Mouse (Mus musculus): ENCODE data around the gene Vars. TPM values are rescaled to one million over a fixed set of nuclear protein-coding genes. Genes with fewer than 3 reads are reported as not detected.
A peak's percentile ranks its signal among the peaks of the same experiment; 100 is the strongest.

The Vars gene
- total and polyA plus RNA-seq, 3 experiments, result 90.3 to 280 (median 277) TPM

- TF ChIP-seq E2F4 (IDR thresholded peaks at IDR 0.05; ENCODE audit: insufficient replicate concordance, low read depth, low read length), result peak; percentile 9; the same call in 1 of the 2 replicates
- 0 out of 2 replicates have a peak, but pooled peaks have one; percentile 34 for TF ChIP-seq KAT2A (IDR thresholded peaks at IDR 0.05; ENCODE audit: insufficient replicate concordance, low read length)
- 0 out of 2 replicates have a peak, but pooled peaks have one; percentile 9 for TF ChIP-seq SMC3 (IDR thresholded peaks at IDR 0.05; ENCODE audit: low read depth, low read length)
- TF ChIP-seq UBTF (IDR thresholded peaks at IDR 0.05; ENCODE audit: low read depth, low read length), result 0 out of 2 replicates have a peak, but pooled peaks have one; percentile 29
Observed at GRCm38 (mm10) chr17:34999871-35000716, 693 bp upstream of the Vars start (continued).

DNA sequence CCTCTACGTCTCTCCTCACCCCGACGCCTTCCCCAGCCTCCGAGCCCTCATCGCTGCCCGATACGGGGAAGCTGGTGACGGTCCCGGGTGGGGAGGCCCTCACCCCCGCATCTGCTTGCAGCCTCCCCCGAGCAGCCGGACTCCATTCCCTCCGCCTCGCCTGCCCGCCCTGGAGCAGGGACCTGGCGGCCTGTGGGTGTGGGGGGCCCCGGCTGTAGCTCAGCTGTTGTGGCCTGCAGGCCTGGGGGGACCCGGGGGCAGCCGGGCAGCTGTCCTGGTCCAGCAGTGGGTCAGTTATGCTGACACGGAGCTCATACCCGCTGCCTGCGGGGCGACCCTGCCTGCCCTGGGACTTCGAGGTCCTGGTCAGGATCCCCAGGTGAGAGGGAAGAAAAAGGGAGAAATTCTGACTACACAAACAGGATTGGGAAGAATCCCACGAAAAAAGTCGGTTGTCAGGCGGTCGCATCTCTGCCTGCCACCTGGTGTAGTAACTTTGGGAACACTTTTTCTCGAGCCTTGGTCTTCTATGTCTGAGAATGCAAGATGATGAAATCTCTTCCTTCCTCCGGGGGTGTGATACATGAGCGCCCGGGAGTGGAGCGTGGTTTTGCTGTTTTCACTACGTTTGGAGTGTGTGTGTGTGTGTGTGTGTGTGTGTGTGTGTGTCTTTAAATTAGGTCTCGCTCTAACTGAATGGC, 815 bp downstream of the Vars start:
- Histone ChIP-seq H3K79me2 (replicated peaks; ENCODE audit: control insufficient read depth, extremely low read depth, insufficient read depth, poor library complexity, severe bottlenecking) (peaks cover 36% of the 10 kb centered on the region), H3K27me3 (replicated peaks) (no peaks in the 10 kb centered on the region), H3K4me1 (ENCODE audit: control insufficient read depth in 1 of 2, insufficient read depth in 2 of 2) (peaks cover 7 to 8% of the 10 kb centered on the region in 2 experiments; a peak in 3 of 4 replicates), H3K27ac (ENCODE audit: insufficient read depth, low read depth) (peak overlapping the region; percentile 100), H3K4me3 (replicated peaks in 1 of 3; ENCODE audit: low read depth in 2 of 3, low read length in 2 of 3, poor library complexity in 1 of 3) (peak overlapping the region; percentile 84 to 94 (median 86)), H3K9ac (ENCODE audit: insufficient read depth, low read depth) (peak overlapping the region; percentile 100), H3K4me2 (ENCODE audit: insufficient read depth, low read depth, poor library complexity, severe bottlenecking) (peak overlapping the region; percentile 14; the same call in 1 of the 2 replicates), H3K9me3 (replicated peaks; ENCODE audit: low read length) (peaks cover 34% of the 10 kb centered on the region), H3K36me3 (replicated peaks in 1 of 2; ENCODE audit: control insufficient read depth in 1 of 2, insufficient read depth in 1 of 2, low read length in 1 of 2) (peaks cover 48 to 57% of the 10 kb centered on the region in 2 experiments)
- dilution Hi-C loops (cut with MboI; ENCODE audit: extremely low pct_ligation_motif_present, extremely low pct_unique_long_range_greater_than_20kb, low sequenced_read_pairs) (no loop called here), in situ Hi-C loops (cut with MboI; ENCODE audit: low pct_ligation_motif_present, low pct_unique_long_range_greater_than_20kb, low sequenced_read_pairs) (no loop called here)
- DNase-seq (ENCODE audit: extremely low read depth), result peak; percentile 58
- TF ChIP-seq SIN3A (IDR thresholded peaks at IDR 0.05; ENCODE audit: low read length) (peak; percentile 22; the same call in 1 of the 2 replicates), EP300 (IDR thresholded peaks at IDR 0.05; ENCODE audit: low read length) (no peak), E2F4 (IDR thresholded peaks at IDR 0.05; ENCODE audit: insufficient replicate concordance, low read depth, low read length) (no peak), IRF4 (IDR thresholded peaks at IDR 0.05; ENCODE audit: low read depth, low read length) (0 out of 2 replicates have a peak, but pooled peaks have one; percentile 37), MAZ (IDR thresholded peaks at IDR 0.05; ENCODE audit: low read depth, low read length) (no peak), RAD21 (IDR thresholded peaks at IDR 0.05; ENCODE audit: low read depth, low read length) (no peak), CHD1 (IDR thresholded peaks at IDR 0.05; ENCODE audit: low read depth, low read length) (peak; percentile 80; the same call in 1 of the 2 replicates), MXI1 (IDR thresholded peaks at IDR 0.05; ENCODE audit: low read depth, low read length) (peak; percentile 51; the same call in 1 of the 2 replicates), PAX5 (IDR thresholded peaks at IDR 0.05; ENCODE audit: low read length) (no peak), ZMIZ1 (IDR thresholded peaks at IDR 0.05; ENCODE audit: low read depth, low read length) (peak; percentile 56), KAT2A (IDR thresholded peaks at IDR 0.05; ENCODE audit: insufficient replicate concordance, low read length) (0 out of 2 replicates have a peak, but pooled peaks have one; percentile 37), RCOR1 (conservative IDR thresholded peaks at IDR 0.05; ENCODE audit: low read depth, low read length) (0 out of 2 replicates have a peak, but pooled peaks have one; percentile 13), MYC (IDR thresholded peaks at IDR 0.05; ENCODE audit: low read depth, low read length) (peak; percentile 79), MAFK (IDR thresholded peaks at IDR 0.05; ENCODE audit: insufficient replicate concordance, low read length) (no peak), USF2 (conservative IDR thresholded peaks at IDR 0.05; ENCODE audit: low read depth, low read length) (no peak), TCF12 (IDR thresholded peaks at IDR 0.05; ENCODE audit: low read depth, low read length) (peak; percentile 36; the same call in 1 of the 2 replicates), GABPA (IDR thresholded peaks at IDR 0.05; ENCODE audit: insufficient replicate concordance, low read depth, low read length) (no peak), SMC3 (IDR thresholded peaks at IDR 0.05; ENCODE audit: low read depth, low read length) (no peak), CHD2 (IDR thresholded peaks at IDR 0.05; ENCODE audit: low read length) (no peak), POLR2A (IDR thresholded peaks at IDR 0.05; ENCODE audit: low read depth, low read length) (peak; percentile 12), ELF1 (IDR thresholded peaks at IDR 0.05; ENCODE audit: low read depth, low read length) (no peak), ZNF384 (IDR thresholded peaks at IDR 0.05; ENCODE audit: low read depth, low read length) (no peak), ETS1 (conservative IDR thresholded peaks at IDR 0.05; ENCODE audit: low read depth, low read length) (no peak), NRF1 (IDR thresholded peaks at IDR 0.05; ENCODE audit: low read depth, low read length) (no peak), UBTF (IDR thresholded peaks at IDR 0.05; ENCODE audit: low read depth, low read length) (0 out of 2 replicates have a peak, but pooled peaks have one; percentile 17), MEF2A (IDR thresholded peaks at IDR 0.05; ENCODE audit: borderline replicate concordance, low read depth, low read length) (no peak), NELFE (IDR thresholded peaks at IDR 0.05; ENCODE audit: low read depth, low read length) (no peak), USF1 (IDR thresholded peaks at IDR 0.05; ENCODE audit: low read depth, low read length) (no peak), BHLHE40 (IDR thresholded peaks at IDR 0.05; ENCODE audit: low read depth, low read length) (peak; percentile 30; the same call in 1 of the 2 replicates), MAX (IDR thresholded peaks at IDR 0.05; ENCODE audit: low read length) (peak; percentile 62; the same call in 1 of the 2 replicates), TBP (conservative IDR thresholded peaks at IDR 0.05; ENCODE audit: low read depth, low read length) (0 out of 2 replicates have a peak, but pooled peaks have one; percentile 25), JUN (IDR thresholded peaks at IDR 0.05; ENCODE audit: insufficient read depth, low read depth, low read length) (no peak)
